Mouse (Mus musculus) heart, postnatal 0 days (tissue): Measurements from ENCODE around the gene Shisa6. TPM values are rescaled to one million over a fixed set of nuclear protein-coding genes. Genes with fewer than 3 reads are reported as not detected.

Experiments
- ATAC-seq: fragments of 200-750 bp; cut with Nextera tagmentation; 2 replicates; pipeline ENCODE4 v1.8.0; 2017; ENCODE audit warnings: low read depth, moderate number of reproducible peaks, moderate library complexity; ENCODE audit not compliant: insufficient read depth
- DNase-seq: peaks from one replicate; pipeline ENCODE4 v3.0.0-alpha.2; 2016; ENCODE audit warnings: low spot score
- H3K27ac ChIP-seq: fragments of 300-500 bp; sonication (generic); 2 replicates; pipeline ENCODE4 v1.5.1; 2014; ENCODE audit warnings: low read depth, mild to moderate bottlenecking
- H3K27me3 ChIP-seq: fragments of 300-500 bp; sonication (generic); 2 replicates; pipeline ENCODE4 v1.6.1; 2014; ENCODE audit warnings: low read length, mixed read lengths; ENCODE audit not compliant: control insufficient read depth, insufficient read depth
- H3K36me3 ChIP-seq: fragments of 300-500 bp; sonication (generic); replicated peaks from 2 replicates; pipeline ENCODE4 v1.6.1; 2014; ENCODE audit warnings: low read length, mixed read lengths; ENCODE audit not compliant: control insufficient read depth, insufficient read depth
- H3K4me1 ChIP-seq: fragments of 300-500 bp; sonication (generic); 2 replicates; pipeline ENCODE4 v1.6.1; 2014; ENCODE audit warnings: antibody characterized with exemption; ENCODE audit not compliant: control insufficient read depth, insufficient read depth
- H3K4me2 ChIP-seq: fragments of 300-500 bp; sonication (generic); 2 replicates; pipeline ENCODE4 v1.6.1; 2014; ENCODE audit warnings: low read depth, mild to moderate bottlenecking, low read length, moderate library complexity
- H3K4me3 ChIP-seq: fragments of 300-500 bp; sonication (generic); 2 replicates; pipeline ENCODE4 v1.5.1; 2014; ENCODE audit warnings: low read depth, low read length
- H3K9ac ChIP-seq: fragments of 300-500 bp; sonication (generic); replicated peaks from 2 replicates; pipeline ENCODE4 v1.6.1; 2014; ENCODE audit warnings: low read depth, low read length, mixed read lengths
- H3K9me3 ChIP-seq: fragments of 300-500 bp; sonication (generic); replicated peaks from 2 replicates; pipeline ENCODE4 v1.6.1; 2016; ENCODE audit warnings: low read length; ENCODE audit not compliant: control insufficient read depth
- CTCF ChIP-seq: IDR thresholded peaks from 2 replicates; pipeline ENCODE4 v1.5.1; 2016; ENCODE audit warnings: antibody characterized with exemption, control low read depth, low read depth
- EP300 ChIP-seq: IDR thresholded peaks from 2 replicates; pipeline ENCODE4 v1.6.1; 2016; ENCODE audit warnings: antibody characterized with exemption, low read depth
- WGBS: fragments of 180-500 bp; shearing (Covaris S2); extraction: QIAGEN DNeasy Blood & Tissue Kit; methylation state at CpG from one replicate; pipeline ENCODE4 v1.1.7; 2014; 5-methylcytosine and 5-hydroxymethylcytosine counted together
- polyA plus RNA-seq: library from polyadenylated mRNA; unstranded; fragments of >200 nt; fragmentation: Nextera tagmentation; extraction: Ambion mirVana; gene quantifications from 2 replicates; pipeline ENCODE4 v1.2.1, GENCODE M21; 2015
- total RNA-seq: library from RNA; depleted of rRNA; stranded (reverse); fragments of >200 nt; gene quantifications from 2 replicates; pipeline ENCODE4 v1.2.3, GENCODE M21; 2014; ENCODE audit warnings: low replicate concordance

The Shisa6 gene
- total and polyA plus RNA-seq, 2 experiments from 2014 or later, result 0.11 to 0.18 TPM

DNA sequence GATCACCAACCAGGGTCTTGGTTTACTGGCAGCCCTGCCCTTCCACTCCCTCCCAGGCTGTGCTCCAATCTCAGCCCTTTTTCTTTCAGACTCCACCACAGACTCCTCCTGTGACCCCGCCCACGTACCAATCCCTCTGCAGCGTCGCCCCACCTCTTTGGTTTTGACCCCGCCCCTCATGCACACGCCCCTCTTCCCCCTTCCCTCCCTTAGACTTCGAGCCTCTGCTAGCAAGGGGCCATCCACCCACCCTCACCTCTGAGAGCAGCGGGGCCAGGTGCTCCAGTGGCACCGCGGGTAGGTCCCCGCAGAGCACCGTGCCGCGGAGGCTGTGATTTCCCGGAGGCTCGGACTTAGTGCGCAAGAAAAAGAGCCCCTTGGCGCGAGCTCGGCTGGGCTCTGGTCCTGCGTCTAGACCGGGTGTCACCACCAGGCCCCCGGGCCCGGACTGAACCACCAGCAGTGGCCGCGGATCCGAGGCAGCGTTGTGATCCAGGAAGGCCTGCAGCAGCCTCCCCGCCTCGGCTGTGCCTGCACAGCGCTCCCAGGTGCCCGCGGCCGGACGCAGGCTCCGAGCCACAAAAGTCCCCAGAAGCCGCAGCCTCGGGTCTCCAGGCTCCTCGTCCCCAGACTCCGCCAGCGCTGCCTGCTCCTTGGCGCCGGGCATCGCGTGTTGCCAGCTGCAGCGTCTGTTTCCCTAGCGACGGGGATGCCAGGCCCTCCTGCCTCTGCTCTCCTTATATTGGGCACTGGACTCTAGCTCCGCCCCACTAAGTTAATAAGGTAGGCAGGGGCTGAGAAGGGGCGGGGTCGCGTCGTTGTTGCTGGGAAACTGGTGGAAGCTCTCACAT is 357.7 kb downstream of the Shisa6 start, which contains the start of gene Dnah9:
Gene Dnah9, minus strand, starts transcription at position 751 of the 851 bp plus-strand sequence.
- TF ChIP-seq EP300, result no peak
- DNase-seq (peak; percentile 47), ATAC-seq (peak; percentile 91)
- WGBS, result under 1% methylated on average over 49 of the region's 53 CpGs
- no peaks in the 10 kb centered on the region for H3K9me3 ChIP-seq
- H3K4me3 ChIP-seq, result peak within 1 kb of the TSS; percentile 39
- no peak within 1 kb of the TSS for H3K27ac ChIP-seq
- no peaks in the 10 kb centered on the region for H3K4me1 ChIP-seq
- H3K27me3 ChIP-seq, result peaks cover 20% of the 10 kb centered on the region
- H3K36me3 ChIP-seq, result no peaks in the 10 kb centered on the region
- peak within 1 kb of the TSS; percentile 70 for H3K4me2 ChIP-seq
- H3K9ac ChIP-seq, result no peak within 1 kb of the TSS

- Histone ChIP-seq H3K4me2 (no peak overlapping the region), H3K4me1 (no peaks in the 10 kb centered on the region), H3K27me3 (peaks cover 17% of the 10 kb centered on the region), H3K36me3 (no peaks in the 10 kb centered on the region), H3K9ac (no peak overlapping the region), H3K27ac (no peak overlapping the region), H3K4me3 (no peak overlapping the region), H3K9me3 (no peaks in the 10 kb centered on the region)
- no peak for ATAC-seq
- TF ChIP-seq EP300 (no peak), CTCF (no peak)
- 62% methylated on average over 2 of the region's 2 CpGs for WGBS
- no peak for DNase-seq
Measured at GRCm38 (mm10) chr11:66164022-66164421, 361.7 kb downstream of the Shisa6 start.
